Mouse (Mus musculus) spleen, postnatal 14 days (tissue): ENCODE results near the gene Trim40.

Source experiments
- DNase-seq, 2 experiments: peaks; one replicate each; pipeline ENCODE4 v3.0.0; 2021 to 2022; ENCODE audit warnings: low spot score in 2 of 2

The Trim40 gene

DNA sequence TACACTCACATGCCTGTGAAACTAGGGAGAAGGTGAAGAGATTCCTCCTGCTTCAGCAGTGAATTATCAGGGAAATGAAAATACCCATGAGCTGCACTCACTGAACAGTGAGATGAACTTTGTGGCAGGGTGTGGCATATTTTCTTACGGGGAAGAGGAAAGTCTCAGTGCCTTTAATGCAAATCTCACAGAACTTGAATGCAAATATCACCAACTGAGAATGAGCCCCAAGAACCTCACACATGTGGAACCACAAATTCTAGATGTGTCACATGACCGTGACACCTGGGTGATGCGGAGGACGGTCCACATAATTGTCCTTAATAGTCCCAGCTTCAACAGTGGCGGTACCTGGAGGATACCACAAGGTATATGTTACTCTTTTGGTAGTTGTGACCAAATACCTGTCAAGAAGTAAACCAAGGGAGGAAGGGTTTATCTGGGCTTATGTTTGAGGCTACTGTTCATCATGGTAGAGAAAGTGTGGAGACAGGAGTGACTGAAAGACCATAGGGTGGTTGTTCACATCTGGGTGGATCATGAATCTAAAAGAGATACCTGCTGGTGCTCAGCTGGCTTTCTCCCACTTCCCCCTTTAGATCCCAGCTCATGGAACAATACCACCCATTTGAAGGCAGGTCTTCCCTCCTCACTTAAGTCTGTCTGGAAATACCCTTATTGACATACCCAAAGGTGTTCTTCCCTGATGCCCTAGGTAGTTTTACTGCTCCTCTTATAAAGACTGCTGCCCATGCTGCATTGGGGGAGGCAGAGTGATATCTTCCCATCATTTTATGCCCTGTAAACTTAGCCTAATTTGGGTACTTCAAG lies at the start of gene Trim40:
Trim40 (minus strand) TSS at position 51 of the 831 bp plus-strand sequence.
- no peak for DNase-seq

- DNase-seq, result no peak
Observed at GRCm38 (mm10) chr17:36938056-36938455, 48.1 kb upstream of the Trim40 start.

GRCm38 (mm10) chr17:36931806-36932205 lies 41.9 kb upstream of the Trim40 start:
- DNase-seq, result no peak

DNA sequence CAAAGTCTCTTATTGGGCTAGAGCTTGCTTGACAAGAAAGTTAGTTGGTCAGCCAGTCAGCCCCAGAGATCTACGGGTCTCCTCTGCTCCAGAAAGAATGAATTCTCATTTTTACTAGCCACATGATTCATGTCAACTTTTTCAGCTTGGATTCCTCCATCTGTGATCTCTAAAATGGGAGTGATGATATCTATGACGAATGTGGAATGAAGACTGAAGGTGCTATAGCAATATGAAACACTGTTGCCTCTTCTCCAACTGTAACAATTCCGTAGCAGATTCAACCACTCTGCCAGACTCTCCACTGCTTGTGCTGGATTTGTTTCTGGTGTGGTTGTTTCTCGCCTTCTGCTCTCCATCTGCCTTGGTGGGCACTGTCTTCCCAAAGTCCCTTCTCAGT lies 41.2 kb upstream of the Trim40 start:
- no peak for DNase-seq

GRCm38 (mm10) chr17:36930233-36930632 lies 40.3 kb upstream of the Trim40 start:
- DNase-seq, result no peak

- DNase-seq, result no peak
Observed at GRCm38 (mm10) chr17:36929236-36929932, 39.5 kb upstream of the Trim40 start.

DNA sequence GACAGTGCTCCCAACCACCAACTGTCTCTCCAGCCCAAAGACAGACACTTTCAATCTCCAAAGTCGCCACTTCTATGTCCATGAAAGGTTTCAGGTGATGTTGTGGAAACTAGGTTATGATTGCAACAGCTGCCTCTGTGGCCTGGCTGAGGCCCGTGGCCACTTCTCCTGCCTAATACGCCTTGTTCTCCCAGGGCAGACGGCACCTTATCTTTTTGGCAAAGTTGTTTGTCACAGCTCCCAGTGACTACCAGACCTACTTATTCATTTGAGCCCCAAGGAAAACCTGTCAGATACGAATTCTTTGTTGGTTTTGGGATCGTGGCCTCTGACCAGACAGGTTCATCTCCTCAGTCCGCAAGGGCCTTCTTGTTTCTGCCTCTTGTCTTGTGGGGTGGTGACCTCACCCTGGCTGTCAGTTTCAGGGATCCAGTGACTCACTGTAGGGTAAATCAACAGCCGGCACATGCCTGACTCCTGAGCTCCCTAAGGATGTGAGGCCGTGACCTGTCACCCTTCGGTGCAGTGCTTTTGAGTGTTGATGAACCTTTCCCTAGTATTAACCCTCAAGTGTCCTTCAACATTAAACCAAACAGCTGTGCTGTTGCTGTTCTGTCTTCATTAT lies 37.7 kb upstream of the Trim40 start:
- no peak for DNase-seq

- DNase-seq, result no peak
Observed at GRCm38 (mm10) chr17:36923491-36923890, 33.6 kb upstream of the Trim40 start.

DNA sequence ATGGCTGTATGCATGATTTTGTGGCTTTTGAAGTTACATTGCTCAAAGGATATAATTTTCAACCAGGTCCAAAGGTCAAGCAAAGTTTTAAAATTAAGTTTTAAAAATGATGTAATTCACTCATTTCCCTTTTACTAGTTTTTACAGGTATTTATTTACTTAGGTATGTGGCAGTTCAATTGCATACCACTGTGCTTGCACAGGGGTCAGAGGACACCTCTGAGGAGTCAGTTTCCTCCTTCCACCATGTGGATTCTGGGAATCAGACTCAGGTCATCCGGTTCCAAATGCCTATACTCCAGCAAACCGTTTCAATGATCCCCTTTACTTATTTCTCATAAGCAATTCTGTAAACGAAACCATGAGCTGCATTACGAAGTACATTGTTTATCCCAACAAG lies 32.8 kb upstream of the Trim40 start:
- DNase-seq, result no peak

DNA sequence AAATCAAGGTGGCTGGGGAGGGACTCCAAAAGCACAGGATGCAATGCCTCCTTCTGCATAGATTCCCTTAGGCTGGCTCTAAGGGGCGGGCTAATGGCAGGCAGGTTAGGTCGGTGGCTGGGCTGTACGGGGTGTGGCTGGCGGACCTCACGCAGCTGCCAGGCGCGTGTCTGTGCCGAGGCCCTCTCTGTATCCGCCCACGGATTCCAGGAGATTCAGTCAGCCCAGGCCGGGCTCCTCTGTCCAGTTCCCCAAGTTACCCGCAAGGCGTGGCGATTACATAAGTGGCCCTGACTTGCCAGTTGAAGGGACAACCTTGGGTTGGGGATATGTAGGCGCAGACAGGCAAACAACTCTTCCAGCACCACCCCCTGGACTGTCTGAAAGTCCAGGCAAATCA lies 30.3 kb upstream of the Trim40 start:
- DNase-seq, result no peak

GRCm38 (mm10) chr17:36915076-36915475 lies 25.2 kb upstream of the Trim40 start:
- DNase-seq, result peak; percentile 12 to 60

- peak; percentile 40 to 64 for DNase-seq
Observed at GRCm38 (mm10) chr17:36914108-36914507, 24.2 kb upstream of the Trim40 start.

DNA sequence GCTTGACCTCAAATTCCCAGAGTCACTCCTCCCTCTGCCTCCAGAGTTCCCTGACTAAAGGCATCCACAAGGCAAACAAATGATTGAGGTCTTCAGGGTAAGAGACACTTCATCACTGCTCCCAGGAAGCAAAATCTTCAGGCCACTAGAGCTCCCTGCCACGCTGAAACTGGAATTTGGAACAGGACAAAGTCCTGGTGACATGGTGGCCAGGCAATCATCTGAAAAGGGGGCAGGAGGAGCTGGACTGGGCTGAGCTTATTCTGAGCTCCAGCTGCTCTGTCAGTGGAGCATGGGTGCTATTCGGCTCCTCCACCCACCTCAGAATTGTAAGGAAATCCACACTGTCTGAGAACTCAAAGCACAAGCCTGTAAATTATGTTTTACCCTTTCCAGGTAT lies 22.1 kb upstream of the Trim40 start:
- no peak for DNase-seq

- no peak for DNase-seq
Observed at GRCm38 (mm10) chr17:36909802-36910201, 19.9 kb upstream of the Trim40 start.

DNA sequence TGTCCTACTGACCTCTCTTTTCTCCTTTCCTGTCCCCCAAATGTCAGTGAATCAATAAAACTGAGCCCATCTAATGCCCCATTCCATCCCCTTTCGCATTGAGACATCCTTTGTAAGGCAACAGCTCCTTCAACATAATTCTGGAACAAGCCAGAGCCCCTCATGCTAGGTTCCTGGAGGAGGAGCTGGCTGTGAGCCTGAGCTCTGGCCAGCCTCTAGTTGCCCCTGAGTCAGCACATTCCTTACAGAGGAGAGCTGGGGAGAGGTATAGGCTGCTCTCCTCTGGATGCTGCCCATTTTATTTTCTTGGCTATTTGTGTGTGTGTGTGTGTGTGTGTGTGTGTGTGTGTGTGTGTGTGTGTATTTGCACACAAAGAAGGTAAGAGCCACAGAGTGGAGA lies 18.3 kb upstream of the Trim40 start:
- DNase-seq, result no peak

DNA sequence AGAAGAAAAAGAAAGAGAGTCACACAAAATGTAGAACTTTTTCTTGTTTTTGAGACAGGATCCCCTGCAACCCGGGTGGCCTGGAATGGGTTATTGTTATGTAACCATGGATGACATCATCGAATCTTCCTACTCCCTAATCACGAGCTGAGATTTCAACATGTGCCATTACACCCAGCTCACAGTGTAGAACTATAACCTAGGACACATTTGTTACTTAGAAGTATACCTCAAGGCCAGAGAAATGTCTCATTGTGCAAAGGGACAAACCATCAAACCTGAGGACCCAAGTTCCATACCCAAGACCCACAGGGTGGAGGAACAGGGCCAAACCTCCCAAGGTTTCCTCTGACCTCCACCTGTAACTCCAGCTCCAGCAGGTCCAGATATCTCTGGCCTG lies 13.7 kb upstream of the Trim40 start:
- DNase-seq, result no peak

DNA sequence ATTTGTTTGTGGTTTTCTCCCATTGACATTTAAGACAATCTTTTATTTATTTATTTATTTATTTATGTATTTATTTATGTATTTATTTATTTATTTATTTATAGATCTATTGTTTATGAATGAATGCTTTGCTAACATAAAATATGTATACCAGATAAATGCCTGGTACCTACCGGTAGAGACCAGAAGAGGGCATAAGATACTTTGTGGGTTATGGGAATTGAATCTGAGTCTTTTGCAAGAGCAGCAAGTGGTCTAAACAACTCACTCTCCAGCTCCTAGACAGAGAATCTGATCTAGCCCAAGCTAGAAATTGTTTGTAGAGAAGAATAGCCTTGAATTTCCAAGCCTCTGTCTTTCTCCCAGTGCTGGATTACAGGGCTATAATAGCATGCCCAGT lies 10.8 kb upstream of the Trim40 start:
- DNase-seq, result no peak

- no peak for DNase-seq
Observed at GRCm38 (mm10) chr17:36900001-36900400, 10.1 kb upstream of the Trim40 start.

- no peak for DNase-seq
Observed at GRCm38 (mm10) chr17:36899376-36899775, 9.5 kb upstream of the Trim40 start.

DNA sequence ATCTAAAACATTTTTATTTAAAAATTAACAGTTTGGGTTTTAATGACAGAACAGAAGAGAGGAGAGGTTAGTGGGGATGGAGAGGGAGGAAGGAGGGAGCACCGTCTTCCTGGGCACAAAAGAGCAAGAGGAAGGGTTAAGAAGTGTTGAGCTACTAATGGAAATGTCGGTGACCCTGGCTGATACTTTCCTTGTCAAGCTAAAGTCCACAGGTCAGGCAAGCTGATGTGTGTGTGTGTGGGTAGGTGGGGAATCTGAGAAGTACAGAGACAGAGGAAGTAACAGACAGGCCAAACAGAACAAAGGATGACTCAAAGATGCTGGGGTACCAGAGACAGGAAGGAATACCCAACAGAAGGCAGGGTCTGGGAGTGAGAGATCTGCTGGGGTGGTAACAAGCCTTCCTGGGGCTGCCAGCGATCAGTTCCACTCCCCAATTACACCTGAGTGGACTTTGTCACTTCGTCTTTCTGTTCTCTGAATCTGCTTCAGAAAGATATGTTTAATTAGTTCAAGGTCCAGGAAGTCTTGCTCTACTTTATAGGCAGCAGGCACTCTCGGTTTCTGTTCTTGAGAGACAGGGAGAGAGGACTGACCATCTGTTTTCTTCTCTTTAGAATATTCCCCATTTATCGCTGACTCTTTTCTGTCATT lies 7.8 kb upstream of the Trim40 start, which contains the start of gene Trim31:
Trim31 (plus strand) TSS at position 567 of the 654 bp plus-strand sequence.
- no peak for DNase-seq

- no peak for DNase-seq
Observed at GRCm38 (mm10) chr17:36897065-36897464, 7.1 kb upstream of the Trim40 start.

DNA sequence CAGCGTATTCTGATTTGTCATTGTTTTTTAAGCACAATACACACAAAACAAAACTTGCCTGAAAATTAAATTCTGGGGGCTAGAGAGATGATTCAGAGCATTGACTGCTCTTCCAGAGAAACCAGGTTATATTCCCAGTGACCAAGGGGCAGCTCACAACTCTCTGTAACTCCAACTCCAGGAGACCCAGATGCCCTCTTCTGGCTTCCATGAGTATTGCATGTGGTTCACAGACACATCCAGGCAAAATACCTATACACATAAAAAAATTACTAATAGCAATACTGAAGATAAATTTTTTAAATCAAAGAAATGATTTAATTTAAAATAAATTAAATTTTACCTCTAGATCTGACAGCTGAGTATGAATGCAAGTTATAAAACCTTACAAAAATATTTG lies 6.7 kb upstream of the Trim40 start:
- DNase-seq, result peak in 1 of 2 experiments; percentile 27
